Mouse (Mus musculus): ENCODE results near the gene Taf8.
"Not testable (repeated sequence)": the region's sequence is repeated elsewhere in the genome, so short reads cannot be mapped to it uniquely, and the experiment has no call there.

The Taf8 gene

GRCm38 (mm10) chr17:47515180-47515844 lies 13.2 kb upstream of the Taf8 start:
- no peak for DNase-seq

DNA sequence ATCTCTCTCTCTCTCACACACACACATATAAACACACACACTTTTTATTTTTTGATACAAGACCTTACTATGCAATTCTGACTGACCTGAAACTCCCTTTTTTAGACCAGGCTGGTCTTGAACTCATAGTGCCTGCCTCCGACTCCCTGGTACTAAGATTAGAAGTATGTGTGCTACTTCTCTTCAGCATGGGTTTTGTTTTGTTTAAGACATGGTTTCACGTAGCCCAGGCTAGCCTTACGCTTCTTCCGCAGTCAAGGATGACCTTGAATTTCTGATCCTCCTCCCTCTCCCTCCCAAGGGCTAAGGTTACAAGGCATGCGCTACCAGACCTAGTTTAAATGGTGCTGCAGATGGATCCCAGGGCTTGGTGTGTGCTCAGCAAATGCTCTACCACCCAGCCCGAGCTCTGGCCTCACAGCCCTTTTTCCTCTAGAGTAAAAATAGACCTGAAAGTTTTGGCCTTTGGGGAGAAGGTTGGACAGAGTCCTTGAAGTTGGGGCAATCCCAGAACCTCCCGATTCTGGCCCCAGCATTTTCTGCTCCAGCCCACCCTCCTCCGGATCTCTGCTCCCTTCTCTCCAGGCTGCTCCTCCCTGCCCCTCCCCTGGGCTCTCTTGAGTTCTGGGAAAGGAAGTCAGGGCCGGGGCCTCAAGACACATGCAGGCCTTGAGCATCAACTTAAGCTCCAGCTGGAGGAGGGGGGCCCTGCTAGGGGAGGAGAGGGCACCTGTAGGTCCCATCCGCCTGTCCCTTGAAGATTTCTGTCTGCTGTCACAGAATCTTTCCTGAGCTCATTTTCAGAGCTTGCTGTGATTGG lies 11.1 kb upstream of the Taf8 start:
- no peak for DNase-seq

- peak; percentile 97 for DNase-seq
Observed at GRCm38 (mm10) chr17:47511111-47512020, 9.3 kb upstream of the Taf8 start.

DNA sequence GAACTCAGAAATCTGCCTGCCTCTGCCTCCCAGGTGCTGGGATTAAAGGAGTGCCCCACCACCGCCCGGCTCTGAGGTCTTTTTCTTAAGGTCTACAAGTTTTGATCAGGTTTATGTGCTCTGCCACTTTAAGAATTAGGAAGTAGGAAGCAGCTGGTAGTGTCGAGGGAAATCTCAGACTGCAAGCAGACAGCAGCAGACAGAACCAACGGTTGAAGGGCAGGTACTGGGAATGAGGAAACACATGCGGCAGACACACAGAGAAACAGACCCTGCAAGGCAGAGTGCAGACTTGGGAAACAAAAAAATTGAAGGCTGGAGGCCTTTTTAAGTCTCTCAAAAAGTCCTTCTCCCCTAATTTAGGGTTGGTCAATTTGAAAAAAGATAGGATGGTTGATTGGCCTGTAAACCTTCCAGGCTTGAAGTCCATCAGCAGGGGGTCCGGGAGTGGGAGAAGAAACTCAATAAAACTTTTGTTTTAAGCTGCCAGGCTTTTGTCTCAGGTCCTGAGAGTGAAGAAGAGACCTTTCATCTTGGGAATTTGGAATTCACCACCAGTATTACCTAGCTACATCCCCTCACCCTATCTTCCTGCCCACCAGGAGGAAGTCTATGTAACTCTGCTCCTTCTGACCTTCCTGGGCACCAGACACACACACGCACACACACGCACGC lies 7.1 kb upstream of the Taf8 start:
- DNase-seq, result no peak

- peak; percentile 64 for DNase-seq
Observed at GRCm38 (mm10) chr17:47508012-47508608, 6.0 kb upstream of the Taf8 start.

DNA sequence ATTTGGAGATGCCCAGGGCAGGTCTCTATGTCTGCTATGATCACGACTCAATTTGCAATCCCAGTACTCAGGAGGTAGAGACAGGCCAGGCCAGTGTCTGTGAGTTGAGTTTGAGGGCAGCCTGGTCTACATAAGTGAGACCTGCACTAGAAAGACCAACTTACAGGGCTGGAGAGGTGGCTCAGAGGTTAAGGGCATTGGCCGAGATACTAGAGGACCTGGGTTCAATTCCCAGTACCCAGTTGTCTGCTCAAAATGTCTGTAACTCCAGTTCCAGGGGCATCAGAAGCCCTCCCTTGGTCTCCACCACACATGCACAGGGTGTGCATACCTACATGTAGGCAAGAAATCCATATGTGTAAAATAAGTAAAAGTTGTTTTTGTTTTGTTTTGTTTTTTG lies 5.4 kb upstream of the Taf8 start:
- DNase-seq, result no peak

DNA sequence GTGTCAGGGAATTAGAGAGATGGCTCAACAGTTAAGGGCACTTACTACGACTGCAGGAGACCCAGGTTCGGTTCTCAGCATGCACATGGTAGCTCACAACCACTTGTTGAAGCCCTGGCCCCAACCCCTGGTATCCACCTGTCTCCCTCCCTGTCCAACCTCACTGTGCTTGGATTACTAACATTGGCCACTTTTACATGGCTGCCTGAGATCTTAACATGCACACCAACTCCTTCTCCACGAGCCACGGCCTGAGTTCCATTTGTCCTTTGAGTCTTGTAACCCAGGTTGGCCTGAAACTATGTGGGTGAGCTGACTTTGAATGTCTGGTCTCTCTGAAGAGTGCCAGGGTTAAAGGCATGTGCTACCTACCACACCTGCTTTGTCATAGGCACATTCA lies 4.6 kb upstream of the Taf8 start:
- DNase-seq, result no peak

- no peak for DNase-seq
Observed at GRCm38 (mm10) chr17:47506042-47506441, 4.0 kb upstream of the Taf8 start.

DNA sequence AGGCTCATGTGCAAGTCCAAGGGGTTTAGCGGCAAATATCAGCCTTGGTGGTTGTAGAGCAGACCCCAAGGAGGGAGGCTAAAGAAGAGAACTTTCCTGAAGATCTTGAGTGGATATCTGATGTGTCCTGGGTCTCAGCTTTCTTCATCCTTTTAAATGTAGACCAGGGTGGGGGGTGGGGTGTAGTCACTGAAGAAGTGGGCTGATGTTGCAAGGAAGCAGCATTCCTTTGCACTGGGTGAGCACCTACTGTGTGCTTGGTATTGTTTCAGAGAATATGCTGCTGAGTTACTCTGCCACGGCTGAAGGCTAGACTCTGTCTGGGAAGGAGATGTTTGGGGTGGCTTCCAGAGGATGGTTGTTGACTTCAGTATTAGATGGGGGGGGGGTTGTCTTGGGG lies 3.5 kb upstream of the Taf8 start:
- no peak for DNase-seq

DNA sequence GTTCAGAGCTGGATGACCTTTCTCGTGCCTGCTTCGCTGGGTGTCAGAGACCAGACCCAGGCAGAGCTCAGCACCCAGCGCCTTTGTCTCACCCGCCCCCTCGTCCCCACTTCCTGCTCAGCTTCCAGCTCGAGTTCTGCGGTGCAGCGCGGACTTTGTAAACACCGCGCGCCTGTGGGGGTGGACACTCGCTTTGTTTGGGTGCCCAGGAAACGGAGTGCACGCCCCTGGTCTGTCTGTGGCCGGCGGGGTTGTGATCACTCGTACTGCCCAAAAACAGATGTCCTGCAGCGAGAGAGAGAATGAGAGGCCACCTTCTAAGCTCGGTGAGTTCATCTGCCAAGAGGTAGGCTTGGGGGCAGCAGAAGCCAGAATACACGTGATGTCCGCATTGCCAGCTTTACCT lies 2.9 kb upstream of the Taf8 start, which contains the start of gene Ccnd3:
Gene Ccnd3 (plus strand): TSS at position 111 of the 406 bp plus-strand sequence.
- DNase-seq, result peak; percentile 76

DNA sequence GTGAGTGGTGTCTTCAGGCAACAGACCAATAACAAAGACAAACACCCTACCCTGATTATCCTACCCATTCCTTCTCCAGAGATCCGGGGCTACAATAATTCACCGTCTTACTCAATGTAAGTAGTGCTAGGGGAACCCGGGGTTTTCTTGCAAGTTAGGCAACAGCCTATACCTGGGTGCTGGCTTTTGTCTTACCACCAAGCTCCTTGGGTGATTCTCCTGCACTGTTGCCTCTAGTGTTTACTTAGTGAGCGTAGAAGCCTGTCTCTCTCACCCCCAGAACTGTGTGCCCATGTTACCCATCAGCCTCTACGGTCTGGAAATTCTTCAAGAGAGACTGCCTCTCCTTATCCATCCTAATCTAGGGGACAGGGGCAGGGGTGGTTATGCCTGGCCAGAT lies 2.1 kb upstream of the Taf8 start:
- DNase-seq, result no peak

DNA sequence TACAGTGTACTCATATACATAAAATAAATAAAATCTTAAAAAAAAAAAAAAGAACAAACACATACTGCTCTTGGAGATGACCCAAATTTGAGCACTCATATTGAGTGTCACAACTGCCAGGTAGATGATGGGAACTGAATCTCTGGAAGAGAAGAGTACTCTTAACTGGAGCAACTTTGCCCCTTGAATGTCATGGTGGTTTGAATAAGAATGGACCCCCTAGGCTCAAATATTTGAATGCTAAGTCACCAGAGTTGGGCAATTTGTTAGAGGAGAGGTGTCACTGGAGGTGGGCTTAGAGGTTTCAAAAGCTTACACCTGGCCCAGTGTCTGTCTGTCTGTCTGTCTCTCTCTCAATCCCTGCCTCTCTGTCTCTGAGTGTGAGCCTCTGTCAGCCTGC lies 1.6 kb upstream of the Taf8 start:
- no peak for DNase-seq

DNA sequence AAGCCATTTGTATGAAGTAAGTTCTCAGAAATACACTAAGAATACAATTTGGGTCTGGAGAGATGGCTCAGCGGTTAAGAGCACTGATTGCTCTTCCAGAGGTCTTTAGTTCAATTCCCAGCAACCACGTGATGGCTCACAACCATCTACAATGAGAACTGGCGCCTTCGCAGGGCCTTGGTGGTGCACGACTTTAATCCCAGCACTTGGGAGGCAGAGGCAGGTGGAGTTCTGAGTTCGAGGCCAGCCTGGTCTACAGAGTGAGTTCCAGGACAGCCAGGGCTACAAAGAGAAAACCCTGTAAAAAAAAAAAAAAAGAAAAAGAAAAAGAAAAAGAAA lies 584 bp upstream of the Taf8 start:
- DNase-seq, result not testable (repeated sequence)

DNA sequence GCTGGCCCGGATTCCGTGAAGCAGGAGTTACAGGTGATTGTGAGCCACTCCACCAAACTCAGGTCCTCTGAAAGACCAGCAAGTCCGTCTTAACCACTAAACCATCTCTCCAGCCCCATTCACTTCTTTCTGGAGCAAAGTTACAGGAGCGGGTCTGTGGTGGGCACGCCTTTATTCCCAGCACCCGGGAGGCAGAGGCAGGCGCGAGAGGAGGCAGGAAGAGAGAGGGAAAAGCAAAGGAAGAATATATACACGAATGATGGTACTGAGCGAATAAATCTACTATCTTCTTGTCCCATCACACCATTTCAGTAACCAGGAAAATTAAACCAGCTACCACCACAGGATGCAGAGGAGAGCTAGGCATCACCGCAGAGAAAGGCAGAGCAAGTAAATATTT lies 561 bp downstream of the Taf8 start:
- no peak for DNase-seq

GRCm38 (mm10) chr17:47494132-47494531 lies 8.0 kb downstream of the Taf8 start:
- DNase-seq, result no peak

DNA sequence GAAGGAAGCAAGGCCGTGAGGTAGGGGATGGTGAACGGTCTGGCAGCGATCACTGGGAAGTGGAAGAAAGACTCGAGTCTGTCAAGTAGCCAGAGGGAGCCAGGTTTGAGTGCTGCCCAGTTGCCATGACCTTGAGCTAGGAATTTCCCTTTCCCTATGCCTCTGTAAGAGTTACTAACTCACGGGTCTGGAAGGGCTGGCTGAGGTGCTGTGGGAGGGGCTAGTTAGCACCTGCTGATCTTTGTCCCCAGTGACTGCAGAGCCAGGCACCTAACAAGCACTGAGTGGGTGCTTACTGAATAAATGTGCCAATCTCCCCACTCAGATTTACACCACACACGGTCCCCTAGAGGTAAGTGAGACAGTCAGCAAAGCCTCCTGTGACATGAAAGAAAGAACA lies 8.4 kb downstream of the Taf8 start:
- DNase-seq, result no peak

DNA sequence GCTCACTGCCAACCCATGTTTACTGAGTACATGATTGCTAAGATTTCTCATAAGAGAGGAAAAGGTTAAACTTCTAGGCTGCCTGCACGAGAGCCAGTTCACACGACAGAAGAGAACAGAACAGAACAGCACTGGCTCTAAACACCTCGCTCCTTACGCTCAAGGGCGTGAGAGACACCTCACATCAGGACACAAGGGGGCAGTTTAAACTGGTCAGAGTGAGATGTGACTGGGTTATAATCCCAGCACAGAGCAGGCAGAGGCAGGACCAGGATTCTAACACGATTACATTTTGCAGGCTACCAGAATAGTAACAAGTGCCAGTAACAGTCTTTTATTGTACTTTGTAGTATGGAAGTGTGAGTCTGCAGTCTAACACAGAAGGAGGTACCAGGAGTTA lies 9.4 kb downstream of the Taf8 start:
- DNase-seq, result no peak

GRCm38 (mm10) chr17:47490791-47491190 lies 11.3 kb downstream of the Taf8 start:
- no peak for DNase-seq

DNA sequence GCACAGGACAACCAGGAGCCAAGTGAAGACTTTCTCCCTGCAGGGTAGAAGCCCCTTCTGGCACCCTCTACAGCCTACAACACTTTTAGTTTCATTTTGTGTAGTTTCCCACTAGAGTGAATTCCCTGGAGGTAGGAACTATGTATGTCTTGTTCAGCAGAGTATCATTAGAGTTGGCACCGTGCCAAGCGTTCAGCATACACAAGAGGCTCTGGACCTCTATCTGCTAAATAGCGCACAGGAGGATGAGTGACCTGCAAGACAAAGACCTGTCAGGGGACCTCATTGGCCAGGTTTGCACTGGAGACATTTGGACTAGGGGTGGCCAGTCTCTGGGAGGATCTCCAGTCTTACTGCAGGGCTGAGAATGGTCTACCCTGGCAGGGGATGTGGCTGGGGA lies 16.3 kb downstream of the Taf8 start:
- no peak for DNase-seq

DNA sequence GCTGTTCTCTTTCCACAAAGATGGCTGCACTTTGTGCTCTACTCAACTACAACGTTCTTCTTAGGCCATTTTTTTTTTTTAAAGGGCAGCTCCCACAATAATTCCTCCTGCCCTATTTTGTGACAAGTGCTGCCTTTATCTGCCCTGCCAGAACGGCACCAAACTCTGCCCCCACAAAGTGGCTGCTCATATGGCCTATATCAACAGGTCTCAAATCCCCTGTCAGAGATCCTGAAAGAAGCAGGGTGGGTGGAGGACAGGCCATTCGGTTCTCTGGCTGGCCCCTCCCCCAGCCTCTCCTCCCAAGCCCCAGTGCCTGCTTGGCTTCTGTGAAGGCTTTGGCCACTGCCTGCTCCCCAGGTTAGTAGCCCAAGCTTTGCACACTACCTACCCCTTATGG lies 17.1 kb downstream of the Taf8 start:
- no peak for DNase-seq

GRCm38 (mm10) chr17:47484241-47484921 lies 17.7 kb downstream of the Taf8 start:
- DNase-seq, result peak; percentile 58

- DNase-seq, result peak; percentile 68
Observed at GRCm38 (mm10) chr17:47482401-47482800, 19.7 kb downstream of the Taf8 start.
